Mouse (Mus musculus): Measurements from ENCODE around the gene Bak1. TPM values are rescaled to one million over a fixed set of nuclear protein-coding genes. Genes with fewer than 3 reads are reported as not detected.

Bak1 gene
- polyA plus RNA-seq, 1 experiment from 2014 or later, result 2.6 TPM

- H3K27me3 ChIP-seq (ENCODE audit: control insufficient read depth, insufficient read depth, low read depth, low read length), result no peaks in the 10 kb centered on the region
- H3K9me3 ChIP-seq (replicated peaks; ENCODE audit: control insufficient read depth, low read length), result no peaks in the 10 kb centered on the region
- no peak overlapping the region for H3K4me3 ChIP-seq (ENCODE audit: low read depth, low read length)
- no peaks in the 10 kb centered on the region for H3K4me1 ChIP-seq (ENCODE audit: control insufficient read depth, low read depth, low read length)
- 50% methylated on average over 19 of the region's 19 CpGs for WGBS (ENCODE audit: insufficient replicate concordance)
- no peak for ATAC-seq (ENCODE audit: low read depth)
- no peaks in the 10 kb centered on the region for H3K36me3 ChIP-seq (ENCODE audit: control insufficient read depth, insufficient read depth)
- no peak overlapping the region for H3K9ac ChIP-seq (ENCODE audit: low read depth, low read length)
- H3K27ac ChIP-seq (ENCODE audit: low read length), result no peak overlapping the region
- no peak overlapping the region for H3K4me2 ChIP-seq (ENCODE audit: low read depth, low read length)
Observed at GRCm38 (mm10) chr17:27004903-27005485, 23.8 kb downstream of the Bak1 start.

- Histone ChIP-seq H3K27ac (ENCODE audit: low read length) (no peak overlapping the region), H3K4me2 (ENCODE audit: low read depth, low read length) (no peak overlapping the region), H3K36me3 (ENCODE audit: control insufficient read depth, insufficient read depth) (no peaks in the 10 kb centered on the region), H3K4me1 (ENCODE audit: control insufficient read depth, low read depth, low read length) (no peaks in the 10 kb centered on the region), H3K9ac (ENCODE audit: low read depth, low read length) (no peak overlapping the region), H3K27me3 (ENCODE audit: control insufficient read depth, insufficient read depth, low read depth, low read length) (no peaks in the 10 kb centered on the region), H3K4me3 (ENCODE audit: low read depth, low read length) (no peak overlapping the region), H3K9me3 (replicated peaks; ENCODE audit: control insufficient read depth, low read length) (no peaks in the 10 kb centered on the region)
- no peak for ATAC-seq (ENCODE audit: low read depth)
- WGBS (ENCODE audit: insufficient replicate concordance), result 41% methylated on average over 9 of the region's 9 CpGs
Observed at GRCm38 (mm10) chr17:27004431-27004830, 24.4 kb downstream of the Bak1 start.

DNA sequence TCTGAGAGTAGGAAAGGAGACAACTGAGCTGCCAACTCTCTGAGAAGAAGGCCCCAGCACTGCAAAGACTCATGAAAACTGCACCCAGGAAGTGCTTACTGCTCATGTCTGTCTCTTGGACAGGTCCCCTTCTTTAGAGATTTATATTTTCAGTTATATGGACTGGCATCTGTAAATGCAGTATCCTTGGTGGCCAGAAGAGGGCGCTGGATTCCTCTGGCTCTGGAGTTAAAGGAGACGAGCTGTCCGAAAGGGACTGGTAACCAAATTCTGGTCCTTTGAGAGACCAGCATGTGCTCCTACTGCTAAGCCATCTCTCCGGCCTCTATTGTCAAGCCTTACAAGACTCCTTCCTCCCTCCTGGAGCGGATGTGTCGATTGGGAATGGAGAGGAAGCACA is 26.9 kb downstream of the Bak1 start:
- WGBS (ENCODE audit: insufficient replicate concordance), result 38% methylated on average over 6 of the region's 6 CpGs
- H3K27me3 ChIP-seq (ENCODE audit: control insufficient read depth, insufficient read depth, low read depth, low read length), result no peaks in the 10 kb centered on the region
- H3K4me3 ChIP-seq (ENCODE audit: low read depth, low read length), result no peak overlapping the region
- H3K9ac ChIP-seq (ENCODE audit: low read depth, low read length), result no peak overlapping the region
- no peak overlapping the region for H3K4me2 ChIP-seq (ENCODE audit: low read depth, low read length)
- no peaks in the 10 kb centered on the region for H3K9me3 ChIP-seq (replicated peaks; ENCODE audit: control insufficient read depth, low read length)
- no peaks in the 10 kb centered on the region for H3K36me3 ChIP-seq (ENCODE audit: control insufficient read depth, insufficient read depth)
- no peak overlapping the region for H3K27ac ChIP-seq (ENCODE audit: low read length)
- no peaks in the 10 kb centered on the region for H3K4me1 ChIP-seq (ENCODE audit: control insufficient read depth, low read depth, low read length)
- ATAC-seq (ENCODE audit: low read depth), result no peak

DNA sequence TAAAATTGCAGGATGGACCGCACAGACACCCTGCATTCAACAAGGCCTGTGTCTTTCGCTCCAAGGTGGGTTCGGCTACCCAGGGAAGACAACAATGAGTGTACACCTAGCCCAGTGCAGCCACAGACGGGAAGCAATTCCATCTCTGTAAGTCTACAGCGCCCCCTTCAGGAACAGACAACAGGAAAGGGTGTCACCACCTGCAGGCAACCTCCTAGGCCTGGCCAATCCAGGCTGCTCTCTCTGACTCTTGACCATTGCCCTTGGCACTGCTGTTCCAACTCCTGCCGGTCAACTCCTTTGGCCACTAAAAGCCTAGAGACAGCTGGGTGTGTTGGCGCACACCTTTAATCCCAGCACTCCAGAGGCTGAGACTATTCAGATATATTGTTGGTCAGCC is 27.7 kb downstream of the Bak1 start:
- Histone ChIP-seq H3K36me3 (ENCODE audit: control insufficient read depth, insufficient read depth) (no peaks in the 10 kb centered on the region), H3K27ac (ENCODE audit: low read length) (no peak overlapping the region), H3K4me1 (ENCODE audit: control insufficient read depth, low read depth, low read length) (no peaks in the 10 kb centered on the region), H3K4me2 (ENCODE audit: low read depth, low read length) (no peak overlapping the region), H3K4me3 (ENCODE audit: low read depth, low read length) (no peak overlapping the region), H3K9me3 (replicated peaks; ENCODE audit: control insufficient read depth, low read length) (no peaks in the 10 kb centered on the region), H3K27me3 (ENCODE audit: control insufficient read depth, insufficient read depth, low read depth, low read length) (no peaks in the 10 kb centered on the region), H3K9ac (ENCODE audit: low read depth, low read length) (no peak overlapping the region)
- 64% methylated on average over 7 of the region's 7 CpGs for WGBS (ENCODE audit: insufficient replicate concordance)
- ATAC-seq (ENCODE audit: low read depth), result no peak

GRCm38 (mm10) chr17:26999996-27000395 is 28.8 kb downstream of the Bak1 start:
- no peaks in the 10 kb centered on the region for H3K4me1 ChIP-seq (ENCODE audit: control insufficient read depth, low read depth, low read length)
- H3K4me3 ChIP-seq (ENCODE audit: low read depth, low read length), result no peak overlapping the region
- no peak overlapping the region for H3K27ac ChIP-seq (ENCODE audit: low read length)
- no peaks in the 10 kb centered on the region for H3K27me3 ChIP-seq (ENCODE audit: control insufficient read depth, insufficient read depth, low read depth, low read length)
- WGBS (ENCODE audit: insufficient replicate concordance), result 64% methylated on average over 12 of the region's 12 CpGs
- no peaks in the 10 kb centered on the region for H3K36me3 ChIP-seq (ENCODE audit: control insufficient read depth, insufficient read depth)
- H3K9me3 ChIP-seq (replicated peaks; ENCODE audit: control insufficient read depth, low read length), result no peaks in the 10 kb centered on the region
- H3K4me2 ChIP-seq (ENCODE audit: low read depth, low read length), result no peak overlapping the region
- no peak for ATAC-seq (ENCODE audit: low read depth)
- H3K9ac ChIP-seq (ENCODE audit: low read depth, low read length), result no peak overlapping the region

DNA sequence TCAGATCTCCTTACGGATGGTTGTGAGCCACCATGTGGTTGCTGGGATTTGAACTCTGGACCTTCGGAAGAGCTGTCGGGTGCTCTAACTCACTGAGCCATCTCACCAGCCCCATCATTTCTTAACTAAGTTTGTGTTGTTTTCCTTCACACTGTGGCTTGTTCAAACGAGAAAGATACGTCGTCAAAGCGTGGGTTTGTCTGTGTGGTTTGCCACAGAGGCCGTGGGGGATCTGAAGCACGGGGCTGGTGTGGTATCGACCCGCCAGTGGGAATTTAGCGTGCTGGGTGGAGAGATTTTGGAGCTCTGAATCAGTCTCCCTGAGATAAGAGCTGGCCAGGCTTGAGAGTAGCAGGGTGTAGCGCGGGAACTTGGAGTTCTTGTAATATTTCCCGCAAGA is 30.5 kb downstream of the Bak1 start:
- 42% methylated on average over 15 of the region's 15 CpGs for WGBS (ENCODE audit: insufficient replicate concordance)
- no peaks in the 10 kb centered on the region for H3K4me1 ChIP-seq (ENCODE audit: control insufficient read depth, low read depth, low read length)
- no peak overlapping the region for H3K9ac ChIP-seq (ENCODE audit: low read depth, low read length)
- H3K4me3 ChIP-seq (ENCODE audit: low read depth, low read length), result no peak overlapping the region
- ATAC-seq (ENCODE audit: low read depth), result no peak
- no peaks in the 10 kb centered on the region for H3K9me3 ChIP-seq (replicated peaks; ENCODE audit: control insufficient read depth, low read length)
- no peak overlapping the region for H3K27ac ChIP-seq (ENCODE audit: low read length)
- no peak overlapping the region for H3K4me2 ChIP-seq (ENCODE audit: low read depth, low read length)
- H3K27me3 ChIP-seq (ENCODE audit: control insufficient read depth, insufficient read depth, low read depth, low read length), result no peaks in the 10 kb centered on the region
- no peaks in the 10 kb centered on the region for H3K36me3 ChIP-seq (ENCODE audit: control insufficient read depth, insufficient read depth)

- Histone ChIP-seq H3K27ac (ENCODE audit: low read length) (no peak overlapping the region), H3K4me2 (ENCODE audit: low read depth, low read length) (no peak overlapping the region), H3K4me1 (ENCODE audit: control insufficient read depth, low read depth, low read length) (no peaks in the 10 kb centered on the region), H3K4me3 (ENCODE audit: low read depth, low read length) (no peak overlapping the region), H3K27me3 (ENCODE audit: control insufficient read depth, insufficient read depth, low read depth, low read length) (no peaks in the 10 kb centered on the region), H3K36me3 (ENCODE audit: control insufficient read depth, insufficient read depth) (no peaks in the 10 kb centered on the region), H3K9ac (ENCODE audit: low read depth, low read length) (no peak overlapping the region), H3K9me3 (replicated peaks; ENCODE audit: control insufficient read depth, low read length) (no peaks in the 10 kb centered on the region)
- ATAC-seq (ENCODE audit: low read depth), result no peak
- 48% methylated on average over 4 of the region's 4 CpGs for WGBS (ENCODE audit: insufficient replicate concordance)
Observed at GRCm38 (mm10) chr17:26997661-26998060, 31.1 kb downstream of the Bak1 start.

- Histone ChIP-seq H3K27ac (ENCODE audit: low read length) (no peak overlapping the region), H3K4me1 (ENCODE audit: control insufficient read depth, low read depth, low read length) (no peaks in the 10 kb centered on the region), H3K4me2 (ENCODE audit: low read depth, low read length) (no peak overlapping the region), H3K36me3 (ENCODE audit: control insufficient read depth, insufficient read depth) (no peaks in the 10 kb centered on the region), H3K4me3 (ENCODE audit: low read depth, low read length) (no peak overlapping the region), H3K27me3 (ENCODE audit: control insufficient read depth, insufficient read depth, low read depth, low read length) (no peaks in the 10 kb centered on the region), H3K9ac (ENCODE audit: low read depth, low read length) (no peak overlapping the region), H3K9me3 (replicated peaks; ENCODE audit: control insufficient read depth, low read length) (no peaks in the 10 kb centered on the region)
- 46% methylated on average over 8 of the region's 8 CpGs for WGBS (ENCODE audit: insufficient replicate concordance)
- no peak for ATAC-seq (ENCODE audit: low read depth)
Observed at GRCm38 (mm10) chr17:26995562-26995961, 33.2 kb downstream of the Bak1 start.

DNA sequence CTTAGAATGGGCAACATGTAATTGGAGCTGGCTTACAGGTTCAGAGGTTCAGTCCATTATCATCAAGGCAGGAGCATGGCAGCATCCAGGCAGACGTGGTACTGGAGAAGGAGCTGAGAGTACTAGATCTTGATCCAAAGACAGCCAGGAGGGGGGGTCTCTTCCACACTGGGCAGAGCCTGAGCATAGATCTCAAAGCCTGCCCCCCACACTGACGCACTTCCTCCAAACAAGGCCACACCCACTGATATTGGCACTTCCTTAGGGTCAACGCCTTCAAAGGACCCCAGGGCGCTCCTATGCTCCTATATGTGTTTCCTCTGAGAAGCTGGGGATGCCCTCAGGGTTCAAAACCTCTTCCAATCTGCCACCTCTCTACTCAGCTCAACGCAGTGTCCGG is 33.8 kb downstream of the Bak1 start:
- no peaks in the 10 kb centered on the region for H3K27me3 ChIP-seq (ENCODE audit: control insufficient read depth, insufficient read depth, low read depth, low read length)
- H3K27ac ChIP-seq (ENCODE audit: low read length), result no peak overlapping the region
- no peak overlapping the region for H3K9ac ChIP-seq (ENCODE audit: low read depth, low read length)
- H3K36me3 ChIP-seq (ENCODE audit: control insufficient read depth, insufficient read depth), result no peaks in the 10 kb centered on the region
- ATAC-seq (ENCODE audit: low read depth), result 0 out of 2 replicates have a peak, but pooled peaks have one; percentile 24
- no peak overlapping the region for H3K4me2 ChIP-seq (ENCODE audit: low read depth, low read length)
- WGBS (ENCODE audit: insufficient replicate concordance), result 61% methylated on average over 6 of the region's 6 CpGs
- H3K4me1 ChIP-seq (ENCODE audit: control insufficient read depth, low read depth, low read length), result no peaks in the 10 kb centered on the region
- H3K9me3 ChIP-seq (replicated peaks; ENCODE audit: control insufficient read depth, low read length), result no peaks in the 10 kb centered on the region
- H3K4me3 ChIP-seq (ENCODE audit: low read depth, low read length), result no peak overlapping the region

All from liver, embryonic 16.5 days (tissue).